Mouse (Mus musculus): Measurements from ENCODE around the gene Ddi1.

GRCm38 (mm10) chr9:6305847-6306246 lies 36.2 kb upstream of the Ddi1 start:
- TF ChIP-seq EP300 (IDR thresholded peaks at IDR 0.05; ENCODE audit: low read length) (no peak), HCFC1 (IDR thresholded peaks at IDR 0.05; ENCODE audit: low read depth, low read length) (no peak), MAZ (IDR thresholded peaks at IDR 0.05; ENCODE audit: low read depth, low read length) (no peak)
